Mouse (Mus musculus): Measurements from ENCODE around the gene Ubqln4.
A peak's percentile ranks its signal among the peaks of the same experiment; 100 is the strongest.
"Not testable (repeated sequence)": the region's sequence is repeated elsewhere in the genome, so short reads cannot be mapped to it uniquely, and the experiment has no call there.

Gene Ubqln4

GRCm38 (mm10) chr3:88605666-88606065 lies 52.1 kb downstream of the Ubqln4 start, which contains the start of gene Arhgef2:
Arhgef2 (plus strand) TSS chr3:88605966.
- DNase-seq: not testable (repeated sequence)

DNA sequence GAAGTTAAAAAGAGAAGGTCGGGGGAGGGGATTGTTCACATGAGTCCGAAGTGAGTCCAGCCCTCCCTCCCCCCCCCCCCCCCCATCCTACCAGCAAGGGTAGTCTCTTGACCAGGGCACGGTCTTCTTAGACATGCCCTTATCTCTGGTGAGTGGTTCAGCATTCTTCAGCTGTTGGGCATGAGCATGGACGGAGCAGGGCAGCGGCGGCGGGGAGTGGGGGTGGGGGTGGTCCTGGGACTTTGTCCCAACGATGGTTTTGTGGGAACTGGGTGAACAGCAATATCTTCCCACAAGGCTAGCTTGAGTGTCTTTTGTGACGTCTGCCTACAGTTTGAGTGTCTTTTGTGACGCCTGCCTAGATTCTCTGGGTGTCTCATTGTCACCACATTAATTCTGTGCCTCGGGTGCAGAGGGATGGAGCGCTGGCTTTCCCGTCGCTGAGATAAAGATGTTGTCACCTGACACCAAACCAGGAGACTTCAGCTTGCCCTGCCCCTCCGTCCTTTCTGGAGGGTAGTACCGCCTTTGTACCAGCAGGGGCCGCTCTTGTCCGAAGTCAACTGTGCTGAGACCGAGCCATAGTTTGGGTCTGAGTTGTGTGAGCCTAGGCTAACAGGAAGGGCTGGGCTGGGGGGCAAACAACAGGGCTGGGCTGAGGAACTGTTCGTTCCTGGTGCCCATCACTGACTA lies 53.7 kb downstream of the Ubqln4 start:
- peak; percentile 94 to 96 for DNase-seq

- DNase-seq: peak in 1 of 2 experiments; percentile 59
These were observed 54.2 kb downstream of the Ubqln4 start for GRCm38 (mm10) chr3:88607758-88608138.

DNA sequence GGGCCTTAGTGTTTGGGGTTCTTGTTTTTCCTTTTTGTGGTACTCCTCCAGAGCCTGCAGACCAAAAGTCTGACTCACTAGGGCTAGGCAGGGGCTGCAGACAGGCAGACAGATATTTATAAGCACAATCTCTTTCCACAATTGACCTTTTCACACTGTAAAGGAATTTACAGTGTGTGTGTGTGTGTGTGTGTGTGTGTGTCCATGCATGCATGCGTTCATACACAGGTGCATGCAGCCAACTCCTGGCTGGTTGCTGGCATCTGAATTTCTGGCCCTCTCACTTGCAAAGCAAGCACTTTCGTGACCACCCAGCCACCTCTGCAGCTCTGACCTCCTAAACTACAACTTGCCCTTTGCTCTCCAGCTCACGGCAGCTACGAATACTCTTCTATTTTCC lies 55.5 kb downstream of the Ubqln4 start:
- DNase-seq: no peak

DNA sequence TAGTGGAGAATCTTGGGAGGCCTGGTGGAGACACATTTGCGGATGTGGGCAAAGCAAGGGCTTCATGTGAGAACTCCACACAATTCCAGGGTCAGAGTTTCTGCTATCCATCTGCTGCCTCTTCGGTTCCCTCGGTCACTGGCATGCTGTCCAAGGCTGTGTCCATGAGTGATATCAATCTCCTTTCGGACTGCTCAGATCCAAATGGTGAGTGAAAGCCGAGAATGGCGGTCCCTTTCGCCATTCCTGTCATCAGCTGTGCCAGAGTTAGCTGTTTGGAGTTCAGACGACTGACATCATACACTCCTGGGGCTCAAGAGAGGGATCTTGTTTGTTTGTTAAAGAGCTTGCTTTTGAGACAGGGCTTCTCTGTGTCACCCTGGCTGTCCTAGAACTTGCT lies 60.9 kb downstream of the Ubqln4 start:
- no peak for DNase-seq

DNA sequence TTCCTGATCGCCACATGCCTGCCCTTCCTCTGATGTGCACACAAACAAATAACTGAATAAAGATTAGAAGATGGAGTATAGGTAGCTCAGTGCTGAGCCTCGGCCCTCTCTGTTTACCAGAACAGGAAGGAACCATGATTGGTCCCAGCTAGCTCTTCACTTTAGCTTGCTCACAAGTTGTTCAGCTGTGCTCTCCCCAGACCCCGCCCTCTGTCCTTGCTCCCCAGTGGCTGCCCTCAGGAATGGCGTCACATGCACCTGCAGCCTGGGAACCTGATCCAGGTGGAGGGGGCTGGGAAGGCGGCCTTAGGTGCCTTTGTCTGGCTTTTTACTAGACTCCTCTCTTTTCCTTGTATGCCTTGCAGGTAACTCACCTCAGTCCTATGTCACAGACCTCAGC lies 61.6 kb downstream of the Ubqln4 start:
- DNase-seq: no peak

GRCm38 (mm10) chr3:88615902-88616391 lies 62.4 kb downstream of the Ubqln4 start:
- peak; percentile 64 to 73 for DNase-seq

GRCm38 (mm10) chr3:88616951-88617500 lies 63.5 kb downstream of the Ubqln4 start:
- DNase-seq: no peak

- DNase-seq: no peak
These were observed 64.7 kb downstream of the Ubqln4 start for GRCm38 (mm10) chr3:88618074-88618871.
